Mouse (Mus musculus): ENCODE results near the gene Camkmt. TPM values are rescaled to one million over a fixed set of nuclear protein-coding genes. Genes with fewer than 3 reads are reported as not detected.

Gene Camkmt
- polyA plus RNA-seq, 1 experiment: 4.8 TPM

DNA sequence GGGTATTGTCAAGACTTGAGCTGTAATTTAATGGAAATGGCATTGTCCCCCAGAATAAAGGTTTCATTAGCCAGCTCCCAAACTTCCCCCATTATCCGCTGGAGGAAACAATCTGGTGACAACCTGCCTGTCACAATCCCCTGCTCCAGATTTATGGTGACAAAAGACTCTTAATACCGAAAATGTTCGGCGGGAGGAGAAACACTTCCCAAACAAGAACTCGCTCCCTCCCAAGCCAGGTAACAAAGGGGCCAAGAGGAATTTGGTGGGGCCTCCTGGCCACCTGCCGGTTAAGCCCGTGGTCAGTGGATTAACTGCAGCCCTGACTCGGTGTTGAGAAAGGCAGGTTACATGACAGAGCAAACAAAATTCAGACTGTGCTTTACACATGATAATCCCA, 383.5 kb downstream of the Camkmt start:
- TF ChIP-seq CTCF (IDR thresholded peaks at IDR 0.05; ENCODE audit: borderline replicate concordance, insufficient read depth, low read length) (no peak), POLR2A (IDR thresholded peaks at IDR 0.05; ENCODE audit: low read depth, low read length) (no peak)
- Histone ChIP-seq H3K4me3 (ENCODE audit: insufficient read depth, low read length) (no peak overlapping the region), H3K27ac (ENCODE audit: insufficient read depth, low read length) (no peak overlapping the region), H3K4me1 (ENCODE audit: control insufficient read depth, insufficient read depth, low read length) (no peaks in the 10 kb centered on the region)

DNA sequence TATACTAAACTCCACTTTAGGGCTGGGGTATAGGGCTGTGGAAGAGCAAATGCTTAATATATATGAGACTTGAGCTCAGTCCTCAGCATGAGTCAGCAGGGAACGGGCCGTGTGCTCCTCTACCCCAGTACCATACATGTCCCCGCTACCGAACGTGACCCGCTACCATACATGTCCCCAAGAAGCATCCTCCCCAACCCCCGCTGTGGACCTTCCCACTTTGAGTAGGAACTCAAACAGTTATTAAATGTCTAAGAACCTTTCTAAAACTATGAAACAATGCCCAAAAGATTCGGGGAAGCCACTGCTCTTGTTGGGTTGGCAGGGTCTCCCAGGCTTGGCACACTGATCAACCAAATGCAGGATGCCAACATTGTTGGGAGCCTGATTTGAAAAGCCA, 390.9 kb downstream of the Camkmt start:
- no peak for TF ChIP-seq POLR2A (IDR thresholded peaks at IDR 0.05; ENCODE audit: low read depth, low read length)

GRCm38 (mm10) chr17:85483086-85483485, 392.7 kb downstream of the Camkmt start:
- Histone ChIP-seq H3K27ac (ENCODE audit: insufficient read depth, low read length) (no peak overlapping the region), H3K4me1 (ENCODE audit: control insufficient read depth, insufficient read depth, low read length) (no peaks in the 10 kb centered on the region), H3K4me3 (ENCODE audit: insufficient read depth, low read length) (no peak overlapping the region)
- TF ChIP-seq CTCF (IDR thresholded peaks at IDR 0.05; ENCODE audit: borderline replicate concordance, insufficient read depth, low read length): no peak

More for the DNA sequence above, 390.9 kb downstream of the Camkmt start:
- Histone ChIP-seq H3K4me3 (ENCODE audit: insufficient read depth, low read length) (no peak overlapping the region), H3K27ac (ENCODE audit: insufficient read depth, low read length) (no peak overlapping the region), H3K4me1 (ENCODE audit: control insufficient read depth, insufficient read depth, low read length) (no peaks in the 10 kb centered on the region)

GRCm38 (mm10) chr17:85484015-85484414, 393.7 kb downstream of the Camkmt start:
- no peak overlapping the region for H3K4me3 ChIP-seq (ENCODE audit: insufficient read depth, low read length)
- no peaks in the 10 kb centered on the region for H3K4me1 ChIP-seq (ENCODE audit: control insufficient read depth, insufficient read depth, low read length)
- H3K27ac ChIP-seq (ENCODE audit: insufficient read depth, low read length): no peak overlapping the region
- TF ChIP-seq CTCF (IDR thresholded peaks at IDR 0.05; ENCODE audit: borderline replicate concordance, insufficient read depth, low read length) (no peak), POLR2A (IDR thresholded peaks at IDR 0.05; ENCODE audit: low read depth, low read length) (no peak)

DNA sequence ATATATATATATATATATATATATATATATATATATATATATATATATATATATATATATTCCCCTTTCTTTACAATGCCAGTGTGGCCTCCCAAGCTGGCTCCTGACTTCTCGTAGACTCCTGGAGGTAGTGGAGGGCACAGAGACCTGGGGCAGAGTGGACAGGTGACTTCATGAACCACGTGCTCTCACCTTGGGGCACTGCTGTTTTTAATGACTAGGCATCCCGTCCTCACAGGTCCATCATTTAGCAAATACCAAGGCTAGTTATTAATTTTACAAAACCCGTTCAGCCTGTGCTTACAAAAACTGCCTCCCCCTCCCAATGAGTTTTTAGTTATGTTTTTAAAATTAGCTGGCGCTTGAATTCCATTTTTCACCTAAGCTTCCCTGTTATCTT, 394.2 kb downstream of the Camkmt start:
- H3K4me1 ChIP-seq (ENCODE audit: control insufficient read depth, insufficient read depth, low read length): no peaks in the 10 kb centered on the region

GRCm38 (mm10) chr17:85485065-85485945, 395.0 kb downstream of the Camkmt start:
- no peaks in the 10 kb centered on the region for H3K4me1 ChIP-seq (ENCODE audit: control insufficient read depth, insufficient read depth, low read length)
- no peak overlapping the region for H3K4me3 ChIP-seq (ENCODE audit: insufficient read depth, low read length)
- H3K27ac ChIP-seq (ENCODE audit: insufficient read depth, low read length): no peak overlapping the region
- TF ChIP-seq POLR2A (IDR thresholded peaks at IDR 0.05; ENCODE audit: low read depth, low read length) (no peak), CTCF (IDR thresholded peaks at IDR 0.05; ENCODE audit: borderline replicate concordance, insufficient read depth, low read length) (no peak)

More for the DNA sequence above, 394.2 kb downstream of the Camkmt start:
- TF ChIP-seq POLR2A (IDR thresholded peaks at IDR 0.05; ENCODE audit: low read depth, low read length): no peak
- Histone ChIP-seq H3K4me3 (ENCODE audit: insufficient read depth, low read length) (no peak overlapping the region), H3K27ac (ENCODE audit: insufficient read depth, low read length) (no peak overlapping the region)

DNA sequence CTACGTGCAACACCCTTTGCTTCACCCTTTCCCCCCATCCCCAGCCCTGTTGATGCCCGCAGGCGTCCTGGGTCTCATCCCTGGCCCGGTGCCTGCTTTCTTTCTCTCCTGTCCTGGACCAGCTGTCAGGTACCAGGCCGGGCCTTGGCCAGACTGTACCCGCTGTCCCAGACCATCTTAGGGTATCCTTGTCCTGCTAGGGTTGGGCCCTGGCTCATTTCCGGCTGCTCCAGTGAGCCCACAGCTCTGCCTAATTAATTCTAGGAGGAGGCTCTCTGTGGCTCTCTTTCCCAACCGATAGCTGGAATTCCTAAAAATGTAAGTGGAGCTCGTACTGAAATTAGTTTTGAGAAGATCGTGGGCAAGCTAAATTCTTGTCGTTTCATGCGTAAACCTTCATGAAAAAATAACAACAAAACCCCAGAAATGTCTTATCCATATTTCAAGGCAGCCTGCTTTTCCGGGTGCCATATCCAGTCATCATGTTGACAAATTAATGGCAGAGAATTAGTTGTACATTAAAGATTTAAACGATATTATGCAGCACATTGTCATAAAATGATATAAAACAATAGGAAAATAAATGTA, 395.7 kb downstream of the Camkmt start:
- no peak overlapping the region for H3K27ac ChIP-seq (ENCODE audit: insufficient read depth, low read length)
- no peak overlapping the region for H3K4me3 ChIP-seq (ENCODE audit: insufficient read depth, low read length)
- H3K4me1 ChIP-seq (ENCODE audit: control insufficient read depth, insufficient read depth, low read length): no peaks in the 10 kb centered on the region
- TF ChIP-seq POLR2A (IDR thresholded peaks at IDR 0.05; ENCODE audit: low read depth, low read length): no peak
- TF ChIP-seq CTCF (IDR thresholded peaks at IDR 0.05; ENCODE audit: borderline replicate concordance, insufficient read depth, low read length): no peak

GRCm38 (mm10) chr17:85486585-85487480, 396.5 kb downstream of the Camkmt start:
- TF ChIP-seq POLR2A (IDR thresholded peaks at IDR 0.05; ENCODE audit: low read depth, low read length) (no peak), CTCF (IDR thresholded peaks at IDR 0.05; ENCODE audit: borderline replicate concordance, insufficient read depth, low read length) (no peak)
- Histone ChIP-seq H3K4me1 (ENCODE audit: control insufficient read depth, insufficient read depth, low read length) (no peaks in the 10 kb centered on the region), H3K27ac (ENCODE audit: insufficient read depth, low read length) (no peak overlapping the region), H3K4me3 (ENCODE audit: insufficient read depth, low read length) (no peak overlapping the region)

GRCm38 (mm10) chr17:85487531-85487930, 397.2 kb downstream of the Camkmt start:
- Histone ChIP-seq H3K27ac (ENCODE audit: insufficient read depth, low read length) (no peak overlapping the region), H3K4me1 (ENCODE audit: control insufficient read depth, insufficient read depth, low read length) (no peaks in the 10 kb centered on the region), H3K4me3 (ENCODE audit: insufficient read depth, low read length) (no peak overlapping the region)
- TF ChIP-seq CTCF (IDR thresholded peaks at IDR 0.05; ENCODE audit: borderline replicate concordance, insufficient read depth, low read length): no peak
- no peak for TF ChIP-seq POLR2A (IDR thresholded peaks at IDR 0.05; ENCODE audit: low read depth, low read length)

Measured in embryonic fibroblast, embryonic 13.5 days (primary cell).